Comparison of ENCODE assay signal across 8 mouse cellular contexts in genomic region chr17:31297521-31297939, GRCm38 (mm10). TPM values are rescaled to one million over a fixed set of nuclear protein-coding genes. Genes with fewer than 3 reads are reported as not detected.
DNase-seq lines count a peak whose midpoint lies in the region; ATAC-seq and TF ChIP-seq lines count a peak whose summit lies in the region.

No protein-coding gene starts in this region.

- ATAC-seq in embryonic facial prominence, embryonic 15.5 days (ENCODE audit: insufficient number of reproducible peaks, low FRiP score, low TSS enrichment, low read depth), result no peak

- peak overlapping the region; percentile 64; the same call in 1 of the 2 replicates for H3K4me3 ChIP-seq in layer of hippocampus, adult 2 months
- peak overlapping the region; percentile 49 for H3K4me3 ChIP-seq in embryonic facial prominence, embryonic 15.5 days (replicated peaks)
- peak overlapping the region; percentile 74 for H3K4me3 ChIP-seq in hindbrain, embryonic 10.5 days
- no peak overlapping the region for H3K4me3 ChIP-seq in liver, adult 2 months (ENCODE audit: insufficient read depth, low read depth, low read length)

- peaks cover 28% of the 10 kb centered on the region for H3K4me1 ChIP-seq in embryonic facial prominence, embryonic 15.5 days
- H3K4me1 ChIP-seq in hindbrain, embryonic 10.5 days (replicated peaks), result peaks cover 34% of the 10 kb centered on the region
- H3K4me1 ChIP-seq in liver, adult 2 months (ENCODE audit: control insufficient read depth, insufficient read depth, low read length), result peaks cover 10% of the 10 kb centered on the region

- H3K27me3 ChIP-seq in embryonic facial prominence, embryonic 15.5 days, result peaks cover 28% of the 10 kb centered on the region
- peaks cover 54% of the 10 kb centered on the region for H3K27me3 ChIP-seq in hindbrain, embryonic 10.5 days (ENCODE audit: insufficient read depth, poor library complexity, severe bottlenecking)
- no peaks in the 10 kb centered on the region for H3K27me3 ChIP-seq in liver, adult 2 months (ENCODE audit: control insufficient read depth, insufficient read depth, low read length)

- H3K79me2 ChIP-seq in liver, adult 2 months (ENCODE audit: control insufficient read depth, insufficient read depth, low read length), result no peaks in the 10 kb centered on the region

- DNase-seq in layer of hippocampus, adult 2 months (ENCODE audit: low spot score in 2 of 2), result no peak
- DNase-seq in layer of hippocampus, postnatal 36 days, result no peak
- DNase-seq in hindbrain, embryonic 10.5 days (ENCODE audit: low spot score), result no peak
- DNase-seq in liver, adult 2 months (ENCODE audit: extremely low read depth, low read depth, low spot score), result peak; percentile 13
- DNase-seq in naive thymus-derived CD4-positive, alpha-beta T cell, adult 2 months (ENCODE audit: low read depth), result peak; percentile 30
- DNase-seq in right cerebral cortex, adult 2 months (ENCODE audit: low spot score in 2 of 2), result no peak
- DNase-seq in layer of hippocampus, postnatal 14 days (ENCODE audit: low spot score in 2 of 2), result no peak

- TF ChIP-seq CTCF in layer of hippocampus, adult 2 months (conservative IDR thresholded peaks at IDR 0.05), result peak; percentile 56
- peak; percentile 37; the same call in 1 of the 2 replicates for TF ChIP-seq CTCF in liver, adult 2 months (IDR thresholded peaks at IDR 0.05; ENCODE audit: low read depth, low read length)

- H3K9me3 ChIP-seq in embryonic facial prominence, embryonic 15.5 days (replicated peaks), result no peaks in the 10 kb centered on the region
- H3K9me3 ChIP-seq in hindbrain, embryonic 10.5 days, result no peaks in the 10 kb centered on the region

- H3K27ac ChIP-seq in layer of hippocampus, adult 2 months, result no peak overlapping the region
- H3K27ac ChIP-seq in embryonic facial prominence, embryonic 15.5 days (replicated peaks), result no peak overlapping the region
- no peak overlapping the region for H3K27ac ChIP-seq in hindbrain, embryonic 10.5 days
- no peak overlapping the region for H3K27ac ChIP-seq in liver, adult 2 months (replicated peaks; ENCODE audit: insufficient read depth, low read depth, low read length)

- H3K9ac ChIP-seq in embryonic facial prominence, embryonic 15.5 days, result no peak overlapping the region
- H3K9ac ChIP-seq in liver, adult 2 months (ENCODE audit: low read depth, low read length), result no peak overlapping the region

- H3K4me2 ChIP-seq in embryonic facial prominence, embryonic 15.5 days (replicated peaks), result peak overlapping the region; percentile 95

- WGBS in embryonic facial prominence, embryonic 15.5 days, result 7% methylated on average over 7 of the region's 7 CpGs
- 29% methylated on average over 7 of the region's 7 CpGs for WGBS in hindbrain, embryonic 10.5 days
- WGBS in liver, adult 2 months, result 8% methylated on average over 7 of the region's 7 CpGs

- no peaks in the 10 kb centered on the region for H3K36me3 ChIP-seq in embryonic facial prominence, embryonic 15.5 days
- no peaks in the 10 kb centered on the region for H3K36me3 ChIP-seq in hindbrain, embryonic 10.5 days
- no peaks in the 10 kb centered on the region for H3K36me3 ChIP-seq in liver, adult 2 months (ENCODE audit: control insufficient read depth, insufficient read depth, low read length)

- no peak for TF ChIP-seq POLR2A in liver, adult 2 months (IDR thresholded peaks at IDR 0.05; ENCODE audit: extremely low read depth, insufficient read depth, low read length)

RNA-seq across cellular contexts. Expression of gene Slc37a1, which starts 10.9 kb away (rescaled TPM):
- total RNA-seq in layer of hippocampus, adult 2 months (2021), result 10 to 100 TPM in 1 of 2 experiments, 1 to 10 TPM in 1; 8.4 to 11.5 TPM
- 1 to 10 TPM; 5.4 to 7.1 TPM for total RNA-seq in layer of hippocampus, postnatal 36 days (2021)
- 4.6 and 5.8 TPM in 2 replicates for polyA plus RNA-seq in embryonic facial prominence, embryonic 15.5 days (2015; fragmentation: Nextera tagmentation; extraction: Ambion mirVana)
- 9.0 and 17.3 TPM in 2 replicates for polyA plus RNA-seq in hindbrain, embryonic 10.5 days (2016; fragmentation: Nextera tagmentation; extraction: Ambion mirVana)
- total RNA-seq in liver, adult 2 months (2014; rRNA removed), result 1.4 and 3.6 TPM in 2 replicates
- polyA plus RNA-seq in liver, adult 2 months (2012; rRNA removed), result 1.8 and 4.7 TPM in 2 replicates
- total RNA-seq in layer of hippocampus, postnatal 14 days (2021), result 1 to 10 TPM; 4.2 to 7.0 TPM

RNA-seq across cellular contexts. Expression of gene Rsph1, which starts 20.3 kb away (rescaled TPM):
- 10 to 100 TPM; 11.4 to 15.8 TPM for total RNA-seq in layer of hippocampus, adult 2 months (2021)
- 10 to 100 TPM; 10.8 to 14.3 TPM for total RNA-seq in layer of hippocampus, postnatal 36 days (2021)
- 19.6 and 34.3 TPM in 2 replicates for polyA plus RNA-seq in embryonic facial prominence, embryonic 15.5 days (2015; fragmentation: Nextera tagmentation; extraction: Ambion mirVana)
- 4.1 and 7.7 TPM in 2 replicates for polyA plus RNA-seq in hindbrain, embryonic 10.5 days (2016; fragmentation: Nextera tagmentation; extraction: Ambion mirVana)
- total RNA-seq in liver, adult 2 months (2014; rRNA removed), result not detected in 2 replicates
- polyA plus RNA-seq in liver, adult 2 months (2012; rRNA removed), result not detected in 2 replicates
- 10 to 100 TPM; 13.5 to 20.8 TPM for total RNA-seq in layer of hippocampus, postnatal 14 days (2021)

Comparison
In these comparisons a context has a peak if more than half of its experiments do, and no peak if none do; other contexts are left out.
1. DNase-seq: peak in liver, adult 2 months (single experiment) and naive thymus-derived CD4-positive, alpha-beta T cell, adult 2 months (single experiment); none in layer of hippocampus, adult 2 months (0 of 2), layer of hippocampus, postnatal 36 days (0 of 2), hindbrain, embryonic 10.5 days (single experiment), right cerebral cortex, adult 2 months (0 of 2) and layer of hippocampus, postnatal 14 days (0 of 2).
2. RNA of gene Rsph1, which starts 20.3 kb away (total RNA-seq): 13.5 to 20.8 TPM in layer of hippocampus, postnatal 14 days, 11.4 to 15.8 TPM in layer of hippocampus, adult 2 months and 10.8 to 14.3 TPM in layer of hippocampus, postnatal 36 days; not detected in liver, adult 2 months; every median in the first group is over 10 times any median in the second.